Mouse (Mus musculus) layer of hippocampus, adult 11-12 months (tissue): ENCODE measurements at regions not wholly inside any gene's neighbourhood (a gene's known extent, or its start where the extent isn't known, plus 50 kb on each side); places are given as distances from the start of the nearest gene placed in this dataset.
"Not testable (repeated sequence)": the region's sequence is repeated elsewhere in the genome, so short reads cannot be mapped to it uniquely, and the experiment has no call there.

Experiments
- DNase-seq: peaks from one replicate; pipeline ENCODE4 v3.0.0; 2022; ENCODE audit warnings: low spot score

DNA sequence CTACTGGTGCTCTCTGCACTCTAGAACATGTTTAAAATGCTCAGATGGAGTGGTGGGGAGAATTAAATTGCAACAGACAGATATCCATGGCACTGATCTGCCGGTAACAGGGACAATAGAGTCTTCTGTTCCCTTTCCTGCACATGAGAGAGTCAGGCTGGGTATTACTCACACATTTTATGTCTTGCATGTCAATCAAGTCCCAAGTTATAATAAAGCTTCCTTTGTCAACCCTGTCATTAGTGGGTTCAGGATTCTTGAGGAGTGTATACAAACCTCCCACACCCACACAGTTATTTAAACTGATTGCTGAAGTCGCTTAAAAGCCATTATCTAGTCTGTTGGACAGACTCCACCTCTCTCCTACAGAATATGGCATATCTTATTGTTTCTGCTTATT lies 220.7 kb upstream of the Zfp703 start:
- no peak for DNase-seq

DNA sequence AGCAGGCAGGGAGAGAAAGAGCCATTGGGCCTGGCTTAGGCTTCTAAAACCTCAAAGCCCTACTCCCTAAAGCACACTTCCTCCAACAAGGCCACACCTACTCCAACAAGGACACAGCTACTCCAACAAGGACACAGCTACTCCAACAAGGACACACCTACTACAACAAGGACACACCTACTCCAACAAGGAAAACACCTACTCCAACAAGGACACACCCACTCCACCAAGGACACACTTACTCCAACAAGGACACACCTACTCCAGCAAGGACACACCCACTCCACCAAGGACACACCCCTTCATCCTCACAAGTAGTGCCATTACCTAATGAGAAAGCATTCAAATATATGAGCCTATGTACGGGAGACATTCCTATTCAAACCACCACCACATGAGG lies 216.4 kb upstream of the Zfp703 start:
- DNase-seq, result no peak

DNA sequence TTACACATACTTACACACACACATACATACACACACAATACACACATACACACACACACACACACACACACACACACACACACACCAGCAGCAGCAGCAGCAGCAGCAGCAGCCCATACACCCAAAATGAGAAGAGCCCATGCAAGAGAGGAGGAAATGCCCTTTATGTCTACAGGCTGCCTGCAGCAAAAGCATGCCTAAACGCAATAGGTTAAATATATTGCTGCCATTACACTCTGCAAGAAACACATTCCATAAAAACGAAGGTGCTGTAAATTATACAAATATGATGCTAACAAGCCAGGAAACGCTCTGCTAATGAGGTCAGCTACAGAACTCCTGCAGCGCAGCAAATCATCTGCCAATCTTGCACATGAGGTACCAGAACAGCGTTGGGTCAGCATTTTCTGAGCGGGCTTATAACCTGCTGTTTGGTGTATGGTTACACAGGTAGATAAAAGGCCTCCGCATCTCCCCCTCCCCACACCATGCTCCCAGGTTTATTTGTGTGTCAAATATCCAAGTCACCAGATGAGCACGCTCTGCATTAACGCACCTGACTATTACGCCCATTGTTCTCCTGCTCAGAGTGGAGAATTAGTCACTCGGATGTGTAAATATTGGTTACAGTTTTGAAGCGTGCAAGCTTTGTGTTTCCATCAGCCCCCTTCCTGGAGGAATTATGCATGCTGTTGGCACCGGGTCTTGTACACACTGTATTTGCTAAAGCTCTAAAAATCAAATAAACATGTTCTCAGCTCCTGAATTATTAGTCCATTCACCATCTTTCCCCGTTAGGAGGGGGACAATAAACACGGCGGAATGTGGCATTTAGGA lies 214.0 kb upstream of the Zfp703 start:
- no peak for DNase-seq

DNA sequence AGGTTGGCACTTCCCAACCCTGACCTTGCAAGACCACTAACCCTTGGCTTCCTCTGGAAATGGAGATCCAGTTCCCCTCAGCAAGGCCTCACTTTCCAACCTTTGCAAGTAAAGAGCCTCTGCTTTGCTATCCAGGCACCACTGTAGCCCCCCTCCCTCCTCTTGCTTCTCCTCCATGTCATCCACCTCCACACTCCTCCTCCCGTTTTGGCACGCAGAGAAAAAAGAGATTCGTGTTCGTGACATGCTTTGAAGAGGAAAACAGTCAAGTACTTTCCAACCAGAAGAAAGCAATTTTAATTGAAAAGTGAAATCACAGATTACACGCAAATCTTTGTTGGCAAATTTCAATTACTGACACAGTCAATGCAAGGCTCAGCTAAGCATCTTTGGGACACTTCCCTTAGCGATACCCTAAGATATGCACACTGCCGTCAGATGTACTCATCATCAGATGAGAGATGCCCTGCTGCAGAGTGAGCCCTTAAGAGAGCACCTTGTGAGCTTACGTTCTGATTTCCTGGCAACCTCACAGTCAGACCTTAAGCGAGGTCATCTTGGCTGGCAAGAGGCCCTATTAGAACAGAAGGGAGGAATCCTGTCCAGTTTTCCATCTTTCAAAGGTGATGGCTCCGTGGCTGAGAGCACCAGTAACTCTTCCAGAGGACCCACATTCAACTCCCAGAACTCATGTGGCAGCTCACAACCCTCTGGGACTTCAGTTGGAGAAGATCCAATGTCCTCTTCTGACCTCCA lies 208.5 kb upstream of the Zfp703 start:
- DNase-seq, result no peak

DNA sequence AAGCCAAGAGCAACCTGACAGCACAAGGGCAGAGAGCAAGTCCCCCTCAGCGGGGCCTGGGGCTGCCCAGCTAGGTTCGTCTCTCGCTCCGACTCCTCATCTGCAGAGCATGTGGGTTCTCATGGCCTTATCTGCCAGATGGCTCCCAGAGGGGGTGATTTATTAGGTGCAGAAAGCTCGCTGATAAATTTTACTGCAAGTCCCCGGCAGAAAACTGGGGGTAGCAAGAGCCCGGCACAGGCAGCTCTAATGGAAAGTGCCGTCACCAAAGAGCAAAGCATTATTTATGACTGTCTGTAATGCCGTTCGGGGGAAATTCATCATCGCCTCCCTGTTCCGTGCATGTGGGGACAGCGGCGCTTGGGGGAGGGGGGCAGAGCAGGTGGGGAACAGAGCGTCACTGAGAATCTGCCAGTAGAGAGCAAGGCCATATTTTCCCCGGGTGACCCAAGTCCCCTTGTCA lies 206.7 kb upstream of the Zfp703 start:
- no peak for DNase-seq

DNA sequence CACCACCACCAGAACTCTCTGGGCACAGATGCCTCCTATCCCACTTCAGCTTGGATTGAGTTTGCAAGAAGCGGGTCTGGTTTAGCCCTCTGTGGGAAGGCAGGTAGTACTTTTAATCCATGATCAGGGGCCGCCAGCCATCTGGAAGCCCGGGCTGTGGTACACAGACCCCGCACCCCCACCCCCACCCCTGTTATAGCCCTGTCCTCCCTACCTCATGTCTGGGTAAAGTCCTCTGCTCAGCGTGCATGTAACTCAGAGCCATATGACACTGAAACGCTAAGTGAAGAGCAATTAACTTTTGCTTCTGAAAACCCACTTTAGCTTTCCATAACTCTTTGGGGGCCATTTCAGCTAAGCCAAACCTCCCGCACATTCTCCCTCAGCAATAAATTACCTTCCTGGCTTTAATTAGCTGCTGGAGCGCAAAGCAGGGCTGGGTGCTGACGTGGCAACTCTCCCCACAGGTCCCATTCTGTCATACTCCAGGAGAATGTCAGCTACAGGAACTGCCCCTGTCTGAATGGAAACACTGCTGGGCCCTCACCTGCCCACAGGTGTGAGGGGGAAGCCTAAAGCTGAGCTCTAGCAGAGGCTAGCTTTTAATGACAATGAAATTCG lies 198.1 kb upstream of the Zfp703 start:
- no peak for DNase-seq

DNA sequence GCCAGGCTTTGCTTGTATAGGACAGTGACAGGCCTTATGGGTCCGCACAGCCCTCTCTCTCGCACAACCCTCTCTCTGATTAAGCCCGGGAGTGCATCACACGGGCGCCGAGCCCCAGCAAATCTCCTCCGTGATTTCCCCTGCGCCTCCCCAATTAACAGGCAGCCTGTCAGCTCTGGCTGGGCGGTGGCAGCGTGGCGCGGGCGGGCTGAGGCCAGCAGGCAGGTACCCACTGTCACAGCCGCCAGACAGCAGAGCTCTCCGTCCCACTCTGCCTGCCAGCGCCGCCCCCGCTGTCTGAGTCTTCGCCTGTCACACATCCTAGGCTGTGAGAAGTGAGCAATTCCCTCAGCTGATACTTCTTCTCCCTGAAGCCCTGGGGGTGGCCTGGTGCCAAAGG lies 196.6 kb upstream of the Zfp703 start:
- DNase-seq, result peak; percentile 44

DNA sequence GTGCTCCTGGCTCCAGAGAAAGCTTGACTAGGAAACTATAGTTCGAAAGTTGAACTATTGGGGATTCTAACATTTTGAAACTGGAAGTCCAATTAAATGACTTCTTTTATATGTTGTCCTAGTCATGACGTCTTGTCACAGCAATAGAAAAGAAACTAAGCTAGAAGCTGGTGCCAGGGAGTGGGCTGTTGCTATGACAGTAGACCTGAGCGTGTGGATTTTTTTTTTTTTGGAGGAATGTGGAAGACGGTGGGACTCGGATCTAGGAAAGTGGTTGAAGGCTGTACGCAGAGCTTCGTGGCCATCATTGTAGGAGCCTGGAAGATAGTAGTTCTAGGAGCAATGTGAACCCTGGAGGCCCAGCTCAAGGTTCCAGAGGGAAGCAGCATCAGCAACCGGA lies 194.2 kb upstream of the Zfp703 start:
- not testable (repeated sequence) for DNase-seq

DNA sequence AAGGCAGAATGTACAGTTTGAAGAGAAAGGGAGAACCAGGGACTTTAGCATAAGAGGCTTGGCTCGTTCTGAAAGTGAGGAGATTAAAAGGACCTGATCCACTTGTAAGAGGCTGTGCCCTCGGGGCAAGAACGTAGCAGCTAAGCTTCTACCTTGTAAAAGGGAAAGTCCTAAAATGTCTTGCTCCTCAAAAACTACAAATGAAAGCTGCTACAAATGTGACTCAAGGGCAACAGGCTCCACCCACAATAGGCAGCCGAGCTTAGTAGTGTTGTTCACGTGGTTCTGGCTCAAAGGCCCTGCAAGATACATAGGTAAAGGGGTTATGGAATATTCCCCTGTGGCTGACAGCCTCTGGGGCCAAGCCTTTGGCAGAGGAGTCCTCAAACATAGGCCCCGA lies 192.7 kb upstream of the Zfp703 start:
- DNase-seq, result no peak

DNA sequence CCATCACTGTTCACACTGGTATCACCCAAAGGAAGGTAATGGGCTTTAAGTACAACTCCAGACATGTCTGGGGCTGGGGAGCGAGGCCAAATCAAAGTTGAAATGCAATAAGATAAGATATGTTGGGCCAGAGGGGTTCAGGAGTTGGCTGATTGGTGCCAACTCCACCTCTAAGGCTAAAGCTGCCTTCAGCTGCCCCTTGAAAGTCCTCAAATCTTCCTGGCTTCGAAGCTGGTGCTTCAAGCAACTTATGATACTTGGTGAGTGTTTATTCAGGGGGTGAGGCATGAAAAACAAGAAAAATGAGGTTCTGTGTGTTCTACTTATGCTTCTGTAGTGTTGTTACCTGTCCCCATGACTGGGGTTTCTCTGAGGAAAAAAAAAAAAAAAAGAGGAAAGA lies 185.3 kb upstream of the Zfp703 start:
- DNase-seq, result no peak

DNA sequence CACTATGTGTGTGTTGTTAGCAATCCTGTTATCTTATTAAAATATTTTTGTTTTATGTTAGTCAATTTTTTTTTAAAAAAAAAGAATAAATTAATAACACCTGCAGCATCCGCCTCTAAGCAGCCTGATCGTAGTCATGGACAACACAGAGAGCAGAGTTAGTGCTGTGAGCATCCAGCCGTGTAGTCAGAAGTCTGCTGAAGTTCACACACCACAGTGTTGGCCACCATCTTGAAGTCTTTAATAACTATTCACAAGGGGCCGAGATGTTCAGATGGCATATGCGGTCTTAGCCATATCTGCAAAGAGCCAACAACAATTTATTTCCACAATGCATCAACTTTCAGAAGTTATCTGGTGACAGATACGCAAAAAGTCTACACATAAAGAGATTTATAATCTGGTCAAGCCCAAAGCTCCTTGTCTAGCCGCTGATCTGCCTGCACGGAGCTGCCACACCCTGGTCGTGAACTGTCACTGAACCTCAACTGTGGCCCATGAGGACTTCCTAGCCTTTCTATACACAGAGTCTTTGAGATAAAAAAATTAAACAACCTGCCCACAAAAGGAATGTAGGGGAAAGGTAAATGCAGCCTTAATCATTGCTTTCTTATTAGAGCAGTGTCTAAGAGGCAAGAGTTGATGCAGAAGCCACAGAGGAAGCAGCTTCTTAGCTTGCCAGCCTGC lies 183.4 kb upstream of the Zfp703 start:
- no peak for DNase-seq

DNA sequence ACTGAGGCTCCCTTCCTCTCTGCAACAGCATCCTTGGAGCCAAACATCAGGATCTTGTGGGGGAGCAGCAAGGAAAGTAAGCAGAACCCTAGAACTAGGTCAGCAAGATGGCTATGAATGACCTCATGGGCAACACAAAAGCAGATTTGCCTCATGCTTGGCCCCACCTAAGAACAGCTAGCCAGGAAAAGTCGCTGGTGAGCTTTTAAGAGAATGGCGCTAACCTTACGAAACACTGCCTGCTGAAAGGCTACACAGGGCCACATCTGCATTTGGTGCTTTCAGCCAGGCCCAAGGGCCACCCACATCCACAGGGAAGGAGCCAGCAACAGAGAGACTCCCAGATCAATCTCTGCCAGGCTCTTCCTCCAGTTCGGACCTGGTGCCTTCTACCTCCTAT lies 182.7 kb upstream of the Zfp703 start:
- DNase-seq, result no peak

DNA sequence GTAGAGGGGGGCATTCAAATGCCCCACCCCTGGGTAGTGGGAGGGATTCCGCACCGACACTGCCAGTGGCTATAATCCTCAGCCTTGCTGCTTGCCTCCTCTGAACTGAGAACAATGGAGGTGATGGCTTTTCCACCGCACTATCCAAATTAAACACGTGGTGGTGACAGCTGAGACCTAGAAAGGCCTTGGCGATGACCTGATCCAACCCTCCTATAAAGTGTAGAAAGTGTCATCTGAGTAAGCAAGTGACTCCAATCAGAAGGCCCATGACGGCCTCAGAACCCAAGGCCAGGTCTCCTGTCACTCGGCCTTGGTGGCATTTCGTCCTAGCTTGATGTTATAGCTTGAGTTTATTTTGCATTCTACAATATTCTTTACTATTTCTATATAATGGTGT lies 181.5 kb upstream of the Zfp703 start:
- no peak for DNase-seq

DNA sequence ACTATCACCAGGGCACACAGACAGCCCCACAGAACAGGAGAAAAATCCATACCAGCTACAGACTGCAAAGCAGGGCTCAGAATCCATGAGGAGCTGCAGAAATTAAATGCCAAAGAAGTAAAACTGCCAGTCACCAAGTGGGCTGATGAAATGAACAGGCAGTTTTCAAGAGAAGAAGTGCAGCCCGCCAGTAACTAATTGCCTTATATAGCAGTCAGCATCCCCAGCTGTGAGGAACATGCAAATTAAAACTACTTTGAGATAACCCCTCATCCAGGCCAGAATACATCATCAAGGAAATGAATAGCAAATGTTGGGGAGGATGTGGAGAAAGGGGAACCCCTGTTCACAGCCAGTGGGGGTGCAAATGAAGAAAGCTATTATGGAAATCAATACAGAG lies 177.3 kb upstream of the Zfp703 start:
- DNase-seq, result no peak

DNA sequence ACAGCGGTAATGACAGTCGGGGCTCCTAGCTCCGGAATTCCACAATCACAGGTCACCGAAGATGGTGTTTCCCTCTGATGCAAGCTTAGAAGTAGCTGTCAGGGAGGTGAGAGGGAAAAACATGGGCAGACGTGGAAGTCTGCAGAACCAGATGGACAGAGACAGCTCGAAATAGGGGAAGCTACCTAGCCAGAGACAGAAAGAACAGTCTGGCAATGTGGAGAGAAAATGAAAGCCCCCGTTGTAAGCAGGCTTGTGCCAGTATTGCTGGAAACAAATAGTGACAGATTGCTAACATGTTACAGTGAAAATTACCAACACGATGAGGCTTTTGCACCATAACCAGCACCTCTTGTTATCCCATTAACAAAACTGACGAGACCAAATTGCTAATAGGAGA lies 173.0 kb upstream of the Zfp703 start:
- peak; percentile 34 for DNase-seq

DNA sequence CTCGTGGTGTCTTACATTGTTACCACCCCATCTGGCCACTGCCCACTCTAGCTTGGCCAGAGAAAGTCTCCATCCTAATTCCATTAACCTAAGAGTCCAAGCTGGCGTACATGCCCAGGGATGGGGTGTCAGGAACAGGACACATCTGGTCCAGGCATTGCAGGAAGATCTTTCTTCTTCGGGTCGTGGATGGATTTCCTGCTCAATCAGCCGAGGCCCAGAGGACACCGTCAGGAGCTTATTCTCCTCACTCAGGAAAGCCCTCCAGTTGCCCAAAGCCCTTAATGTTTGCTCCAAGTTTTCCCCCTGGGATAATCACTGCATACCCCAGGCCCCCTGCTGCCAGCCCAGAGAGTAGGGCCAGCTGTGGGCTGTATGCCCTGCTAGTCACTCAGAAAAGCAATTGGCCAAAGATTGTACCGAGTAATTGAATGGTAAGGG lies 172.2 kb upstream of the Zfp703 start:
- DNase-seq, result no peak

DNA sequence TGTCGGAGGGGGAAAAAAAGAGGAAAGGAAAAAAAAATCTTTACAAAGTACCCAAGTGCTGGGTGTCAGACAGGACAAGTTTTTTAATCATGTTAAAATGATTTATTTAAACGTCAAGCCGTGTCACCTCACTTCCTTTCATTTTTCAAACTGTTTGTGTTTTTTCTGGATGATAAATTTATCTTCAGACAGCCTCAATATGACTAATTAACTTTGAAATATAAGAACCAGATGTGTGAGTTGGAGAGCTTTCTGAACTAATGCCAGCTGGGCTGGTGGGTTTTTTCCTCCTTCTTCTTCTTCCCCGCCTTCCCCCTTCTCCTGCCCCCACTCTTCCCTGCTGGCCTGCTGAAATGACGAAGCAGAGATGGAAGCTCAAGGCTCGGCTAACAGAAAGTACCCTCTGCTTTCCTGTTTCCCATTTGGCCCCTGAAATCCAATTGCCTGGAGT lies 171.7 kb upstream of the Zfp703 start:
- no peak for DNase-seq

DNA sequence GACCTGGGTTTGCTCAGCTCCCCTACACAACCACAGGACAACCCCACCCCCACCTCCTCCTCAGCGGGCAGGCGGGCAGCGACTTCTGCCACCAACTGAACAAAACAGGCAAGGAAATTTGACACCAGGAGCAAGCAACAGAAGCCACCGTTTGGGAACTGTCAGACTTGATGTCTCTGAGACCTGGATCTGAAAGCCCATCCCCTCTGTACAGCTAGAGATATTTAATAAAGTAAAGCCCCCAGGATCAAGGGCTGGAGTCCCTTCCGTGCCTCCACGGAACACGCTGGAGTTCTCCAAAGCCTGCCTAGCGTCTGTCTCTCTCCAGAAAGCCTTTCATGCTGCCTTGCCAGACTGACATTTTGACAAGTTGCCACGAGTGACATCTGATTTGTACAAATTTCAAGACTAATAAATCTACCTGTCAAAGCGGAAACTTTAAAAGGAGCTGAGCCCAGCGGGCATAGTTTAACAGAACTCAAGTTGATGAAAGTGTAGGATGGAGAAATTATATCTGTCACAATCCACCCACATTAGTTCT lies 168.9 kb upstream of the Zfp703 start:
- no peak for DNase-seq

DNA sequence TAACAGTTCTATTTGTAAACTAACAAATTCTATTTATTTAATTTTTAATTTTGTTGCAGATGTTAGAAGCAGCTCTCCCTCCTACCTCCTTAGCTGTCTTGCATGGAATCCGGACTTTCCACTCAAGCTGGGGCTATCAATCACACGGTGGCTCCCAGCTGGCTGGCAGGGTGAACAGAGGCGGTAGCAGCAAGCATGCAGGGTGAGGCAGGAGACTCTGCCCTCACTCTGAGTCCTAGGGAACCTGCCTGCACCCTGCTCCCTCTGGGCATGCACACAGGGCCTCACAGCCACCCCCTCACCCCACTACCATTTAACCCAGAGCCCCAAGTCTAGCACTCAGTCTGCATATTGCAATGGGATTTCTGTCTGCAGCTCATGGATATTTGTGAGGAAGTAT lies 168.4 kb upstream of the Zfp703 start:
- no peak for DNase-seq

DNA sequence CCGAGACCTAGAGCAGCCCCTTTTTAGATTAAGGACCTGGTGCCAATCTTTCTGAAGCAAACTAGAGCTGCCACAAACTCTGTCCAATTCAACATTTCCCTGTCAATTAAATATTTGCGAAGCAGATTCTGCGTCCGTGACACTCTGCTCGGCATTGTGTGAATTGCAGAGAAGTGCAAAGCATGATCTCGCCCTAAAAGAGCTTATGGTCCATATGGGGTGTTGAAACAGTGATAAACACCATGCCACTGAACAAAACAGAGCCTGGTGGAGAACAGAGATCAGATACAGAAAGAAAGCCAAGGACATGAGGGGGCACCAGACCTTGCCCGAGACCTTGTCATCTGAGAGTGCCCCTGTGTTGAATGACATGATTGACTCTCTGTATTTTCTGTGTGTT lies 167.2 kb upstream of the Zfp703 start:
- no peak for DNase-seq

DNA sequence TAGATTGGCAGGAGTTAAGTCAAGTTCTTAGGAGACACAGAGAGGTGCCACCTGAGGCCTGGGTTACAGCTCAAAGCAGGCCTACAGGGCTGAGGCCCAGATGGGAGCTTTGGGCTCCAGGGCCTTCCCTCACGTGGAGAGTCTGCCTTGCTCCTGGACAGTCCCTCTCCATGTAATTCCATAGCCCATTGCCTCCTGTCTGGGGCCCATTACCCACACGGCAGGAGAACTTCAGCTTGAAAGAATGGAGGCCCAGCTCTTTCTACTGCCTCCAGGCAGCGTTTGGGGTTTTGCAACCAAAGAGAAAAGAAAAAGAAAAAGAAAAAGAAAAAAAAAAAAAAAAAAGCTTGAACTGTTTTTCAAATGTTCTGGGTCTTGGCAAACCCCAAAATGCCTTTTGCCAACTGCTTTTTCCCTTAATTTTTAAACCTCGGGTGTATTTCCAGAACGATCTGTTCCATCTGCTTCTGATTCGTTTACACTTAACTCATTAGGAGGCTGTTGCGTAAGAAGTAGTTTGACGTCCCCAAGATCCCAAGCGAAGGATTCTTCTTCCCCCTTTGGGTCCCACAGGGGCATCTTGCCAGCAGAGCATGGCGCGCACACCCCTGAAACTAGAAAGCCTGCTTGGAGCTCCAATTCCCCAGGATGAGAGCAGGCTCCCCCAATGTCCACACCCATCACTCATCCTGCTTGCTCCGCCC lies 165.4 kb upstream of the Zfp703 start:
- DNase-seq, result no peak
